Mouse (Mus musculus) embryonic facial prominence, embryonic 15.5 days (tissue): ENCODE measurements at regions not wholly inside any gene's neighbourhood (a gene's known extent, or its start where the extent isn't known, plus 50 kb on each side); places are given as distances from the start of the nearest gene placed in this dataset.

Source experiments
- ATAC-seq: fragments of 200-750 bp; cut with Nextera tagmentation; 2 replicates; pipeline ENCODE4 v1.8.0; 2017; ENCODE audit warnings: low read depth, moderate TSS enrichment; ENCODE audit not compliant: insufficient number of reproducible peaks, low FRiP score, low TSS enrichment
- H3K27ac ChIP-seq: fragments of 300-500 bp; sonication (generic); replicated peaks from 2 replicates; pipeline ENCODE4 v1.5.1; 2015; ENCODE audit warnings: mild to moderate bottlenecking, inconsistent platforms
- H3K27me3 ChIP-seq: fragments of 300-500 bp; sonication (generic); 2 replicates; pipeline ENCODE4 v1.6.1; 2015; ENCODE audit warnings: inconsistent platforms
- H3K36me3 ChIP-seq: fragments of 300-500 bp; sonication (generic); 2 replicates; pipeline ENCODE4 v1.6.1; 2015; ENCODE audit warnings: mild to moderate bottlenecking, inconsistent platforms
- H3K4me1 ChIP-seq: fragments of 300-500 bp; sonication (generic); 2 replicates; pipeline ENCODE4 v1.6.1; 2015; ENCODE audit warnings: inconsistent platforms
- H3K4me2 ChIP-seq: fragments of 300-500 bp; sonication (generic); replicated peaks from 2 replicates; pipeline ENCODE4 v1.6.1; 2015; ENCODE audit warnings: mild to moderate bottlenecking, inconsistent platforms
- H3K4me3 ChIP-seq: fragments of 300-500 bp; sonication (generic); replicated peaks from 2 replicates; pipeline ENCODE4 v1.5.1; 2015; ENCODE audit warnings: mild to moderate bottlenecking, inconsistent platforms
- H3K9ac ChIP-seq: fragments of 300-500 bp; sonication (generic); 2 replicates; pipeline ENCODE4 v1.6.1; 2015; ENCODE audit warnings: inconsistent platforms
- H3K9me3 ChIP-seq: fragments of 300-500 bp; sonication (generic); replicated peaks from 2 replicates; pipeline ENCODE4 v1.6.1; 2016; ENCODE audit warnings: inconsistent platforms
- WGBS: fragments of 180-500 bp; shearing (Covaris S2); methylation state at CpG from one replicate; pipeline ENCODE4 v1.1.7; 2015; 5-methylcytosine and 5-hydroxymethylcytosine counted together

GRCm38 (mm10) chr2:75422798-75423685 is 236.0 kb upstream of the Hnrnpa3 start:
- H3K9ac ChIP-seq: no peak overlapping the region
- no peak overlapping the region for H3K4me3 ChIP-seq
- no peak overlapping the region for H3K27ac ChIP-seq
- H3K4me2 ChIP-seq: peak overlapping the region; percentile 5; the same call in 1 of the 2 replicates
- no peaks in the 10 kb centered on the region for H3K9me3 ChIP-seq
- H3K36me3 ChIP-seq: no peaks in the 10 kb centered on the region
- 49% methylated on average over 20 of the region's 20 CpGs for WGBS
- ATAC-seq: peak; percentile 24; the same call in 1 of the 2 replicates
- peaks cover 8% of the 10 kb centered on the region for H3K27me3 ChIP-seq
- peaks cover 10% of the 10 kb centered on the region for H3K4me1 ChIP-seq

GRCm38 (mm10) chr2:75423872-75424271 is 235.2 kb upstream of the Hnrnpa3 start:
- no peak overlapping the region for H3K27ac ChIP-seq
- peaks cover 10% of the 10 kb centered on the region for H3K4me1 ChIP-seq
- no peak overlapping the region for H3K4me3 ChIP-seq

GRCm38 (mm10) chr2:75424363-75424762 is 234.7 kb upstream of the Hnrnpa3 start:
- no peak overlapping the region for H3K4me2 ChIP-seq
- peaks cover 8% of the 10 kb centered on the region for H3K27me3 ChIP-seq
- H3K4me3 ChIP-seq: no peak overlapping the region
- H3K27ac ChIP-seq: no peak overlapping the region
- no peaks in the 10 kb centered on the region for H3K9me3 ChIP-seq
- no peak for ATAC-seq
- peaks cover 10% of the 10 kb centered on the region for H3K4me1 ChIP-seq
- WGBS: 32% methylated on average over 7 of the region's 7 CpGs
- H3K36me3 ChIP-seq: no peaks in the 10 kb centered on the region
- H3K9ac ChIP-seq: no peak overlapping the region

More at GRCm38 (mm10) chr2:75423872-75424271, 235.2 kb upstream of the Hnrnpa3 start:
- no peak overlapping the region for H3K9ac ChIP-seq
- H3K9me3 ChIP-seq: no peaks in the 10 kb centered on the region
- no peaks in the 10 kb centered on the region for H3K36me3 ChIP-seq
- peaks cover 8% of the 10 kb centered on the region for H3K27me3 ChIP-seq
- 30% methylated on average over 5 of the region's 5 CpGs for WGBS
- H3K4me2 ChIP-seq: no peak overlapping the region
- no peak for ATAC-seq

- WGBS: 73% methylated on average over 14 of the region's 14 CpGs
- Histone ChIP-seq H3K9ac (no peak overlapping the region), H3K36me3 (no peaks in the 10 kb centered on the region), H3K4me2 (no peak overlapping the region), H3K4me3 (no peak overlapping the region), H3K4me1 (peaks cover 10% of the 10 kb centered on the region), H3K27me3 (peaks cover 8% of the 10 kb centered on the region), H3K27ac (no peak overlapping the region), H3K9me3 (no peaks in the 10 kb centered on the region)
- no peak for ATAC-seq
These were observed 234.2 kb upstream of the Hnrnpa3 start for GRCm38 (mm10) chr2:75424911-75425310.

- Histone ChIP-seq H3K4me1 (peaks cover 10% of the 10 kb centered on the region), H3K9ac (no peak overlapping the region), H3K27ac (no peak overlapping the region), H3K4me2 (no peak overlapping the region), H3K4me3 (no peak overlapping the region), H3K27me3 (peaks cover 8% of the 10 kb centered on the region), H3K36me3 (no peaks in the 10 kb centered on the region), H3K9me3 (no peaks in the 10 kb centered on the region)
- WGBS: 34% methylated on average over 7 of the region's 7 CpGs
- no peak for ATAC-seq
These were observed 233.7 kb upstream of the Hnrnpa3 start for GRCm38 (mm10) chr2:75425384-75425783.

- no peak overlapping the region for H3K4me3 ChIP-seq
- peaks cover 10% of the 10 kb centered on the region for H3K4me1 ChIP-seq
- no peak for ATAC-seq
- no peaks in the 10 kb centered on the region for H3K36me3 ChIP-seq
- peaks cover 8% of the 10 kb centered on the region for H3K27me3 ChIP-seq
- 28% methylated on average over 9 of the region's 9 CpGs for WGBS
- H3K9me3 ChIP-seq: no peaks in the 10 kb centered on the region
- H3K27ac ChIP-seq: no peak overlapping the region
- no peak overlapping the region for H3K4me2 ChIP-seq
- no peak overlapping the region for H3K9ac ChIP-seq
These were observed 233.3 kb upstream of the Hnrnpa3 start for GRCm38 (mm10) chr2:75425791-75426190.

GRCm38 (mm10) chr2:75427936-75428458 is 231.1 kb upstream of the Hnrnpa3 start:
- Histone ChIP-seq H3K9me3 (no peaks in the 10 kb centered on the region), H3K4me3 (no peak overlapping the region), H3K4me1 (peaks cover 5% of the 10 kb centered on the region; the same call in 1 of the 2 replicates), H3K36me3 (no peaks in the 10 kb centered on the region), H3K27me3 (peaks cover 8% of the 10 kb centered on the region), H3K9ac (no peak overlapping the region), H3K4me2 (no peak overlapping the region), H3K27ac (no peak overlapping the region)
- WGBS: 91% methylated on average over 4 of the region's 4 CpGs
- no peak for ATAC-seq

- Histone ChIP-seq H3K36me3 (no peaks in the 10 kb centered on the region), H3K4me3 (no peak overlapping the region), H3K4me1 (no peaks in the 10 kb centered on the region), H3K4me2 (no peak overlapping the region), H3K27me3 (peaks cover under 1% of the 10 kb centered on the region; the same call in 1 of the 2 replicates), H3K9ac (no peak overlapping the region), H3K27ac (no peak overlapping the region), H3K9me3 (no peaks in the 10 kb centered on the region)
- 68% methylated on average over 4 of the region's 4 CpGs for WGBS
- ATAC-seq: no peak
These were observed 228.7 kb upstream of the Hnrnpa3 start for GRCm38 (mm10) chr2:75430161-75430940.

- Histone ChIP-seq H3K4me3 (no peak overlapping the region), H3K36me3 (no peaks in the 10 kb centered on the region), H3K27me3 (no peaks in the 10 kb centered on the region), H3K9ac (no peak overlapping the region), H3K4me1 (no peaks in the 10 kb centered on the region), H3K9me3 (no peaks in the 10 kb centered on the region), H3K27ac (no peak overlapping the region), H3K4me2 (no peak overlapping the region)
- 80% methylated on average over 6 of the region's 6 CpGs for WGBS
- no peak for ATAC-seq
These were observed 227.1 kb upstream of the Hnrnpa3 start for GRCm38 (mm10) chr2:75431981-75432380.

GRCm38 (mm10) chr2:75434521-75434920 is 224.5 kb upstream of the Hnrnpa3 start:
- H3K36me3 ChIP-seq: no peaks in the 10 kb centered on the region
- H3K27me3 ChIP-seq: no peaks in the 10 kb centered on the region
- H3K4me3 ChIP-seq: no peak overlapping the region
- no peaks in the 10 kb centered on the region for H3K4me1 ChIP-seq
- no peak overlapping the region for H3K4me2 ChIP-seq
- no peak for ATAC-seq
- H3K27ac ChIP-seq: no peak overlapping the region
- H3K9me3 ChIP-seq: no peaks in the 10 kb centered on the region
- 93% methylated on average over 17 of the region's 17 CpGs for WGBS
- no peak overlapping the region for H3K9ac ChIP-seq

GRCm38 (mm10) chr2:75439522-75440230 is 219.4 kb upstream of the Hnrnpa3 start:
- Histone ChIP-seq H3K9ac (no peak overlapping the region), H3K4me2 (no peak overlapping the region), H3K36me3 (no peaks in the 10 kb centered on the region), H3K27ac (no peak overlapping the region), H3K27me3 (no peaks in the 10 kb centered on the region), H3K4me3 (no peak overlapping the region), H3K9me3 (no peaks in the 10 kb centered on the region), H3K4me1 (no peaks in the 10 kb centered on the region)
- 71% methylated on average over 10 of the region's 10 CpGs for WGBS
- no peak for ATAC-seq
